Mouse (Mus musculus) lung, embryonic 15.5 days (tissue): ENCODE measurements around the gene A230072I06Rik. TPM values are rescaled to one million over a fixed set of nuclear protein-coding genes. Genes with fewer than 3 reads are reported as not detected.

Experiments
- ATAC-seq: fragments of 200-750 bp; cut with Nextera tagmentation; 2 replicates; pipeline ENCODE4 v1.8.0; 2017; ENCODE audit warnings: moderate number of reproducible peaks, borderline replicate concordance; ENCODE audit not compliant: low FRiP score, low TSS enrichment; ENCODE audit errors: extremely low read depth
- H3K27ac ChIP-seq: fragments of 300-500 bp; sonication (generic); 2 replicates; pipeline ENCODE4 v1.5.1; 2015; ENCODE audit warnings: moderate library complexity, mild to moderate bottlenecking, inconsistent platforms
- H3K27me3 ChIP-seq: fragments of 300-500 bp; sonication (generic); 2 replicates; pipeline ENCODE4 v1.6.1; 2015; ENCODE audit warnings: inconsistent platforms
- H3K36me3 ChIP-seq: fragments of 300-500 bp; sonication (generic); 2 replicates; pipeline ENCODE4 v1.6.1; 2015; ENCODE audit warnings: inconsistent platforms
- H3K4me1 ChIP-seq: fragments of 300-500 bp; sonication (generic); 2 replicates; pipeline ENCODE4 v1.6.1; 2015; ENCODE audit warnings: inconsistent platforms
- H3K4me2 ChIP-seq: fragments of 300-500 bp; sonication (generic); 2 replicates; pipeline ENCODE4 v1.6.1; 2015; ENCODE audit warnings: inconsistent platforms, mild to moderate bottlenecking, moderate library complexity
- H3K4me3 ChIP-seq: fragments of 300-500 bp; sonication (generic); 2 replicates; pipeline ENCODE4 v1.5.1; 2015; ENCODE audit warnings: mild to moderate bottlenecking, inconsistent platforms
- H3K9ac ChIP-seq: fragments of 300-500 bp; sonication (generic); 2 replicates; pipeline ENCODE4 v1.6.1; 2015; ENCODE audit warnings: inconsistent platforms
- H3K9me3 ChIP-seq: fragments of 300-500 bp; sonication (generic); 2 replicates; pipeline ENCODE4 v1.6.1; 2016; ENCODE audit warnings: inconsistent platforms
- WGBS: fragments of 180-500 bp; shearing (Covaris S2); methylation state at CpG from one replicate; pipeline ENCODE4 v1.1.7; 2015; 5-methylcytosine and 5-hydroxymethylcytosine counted together
- polyA plus RNA-seq: library from polyadenylated mRNA; unstranded; fragments of >200 nt; fragmentation: Nextera tagmentation; extraction: Ambion mirVana; gene quantifications from 2 replicates; pipeline ENCODE4 v1.2.1, GENCODE M21; 2015

A230072I06Rik gene
- polyA plus RNA-seq, 1 experiment from 2014 or later, result not detected

DNA sequence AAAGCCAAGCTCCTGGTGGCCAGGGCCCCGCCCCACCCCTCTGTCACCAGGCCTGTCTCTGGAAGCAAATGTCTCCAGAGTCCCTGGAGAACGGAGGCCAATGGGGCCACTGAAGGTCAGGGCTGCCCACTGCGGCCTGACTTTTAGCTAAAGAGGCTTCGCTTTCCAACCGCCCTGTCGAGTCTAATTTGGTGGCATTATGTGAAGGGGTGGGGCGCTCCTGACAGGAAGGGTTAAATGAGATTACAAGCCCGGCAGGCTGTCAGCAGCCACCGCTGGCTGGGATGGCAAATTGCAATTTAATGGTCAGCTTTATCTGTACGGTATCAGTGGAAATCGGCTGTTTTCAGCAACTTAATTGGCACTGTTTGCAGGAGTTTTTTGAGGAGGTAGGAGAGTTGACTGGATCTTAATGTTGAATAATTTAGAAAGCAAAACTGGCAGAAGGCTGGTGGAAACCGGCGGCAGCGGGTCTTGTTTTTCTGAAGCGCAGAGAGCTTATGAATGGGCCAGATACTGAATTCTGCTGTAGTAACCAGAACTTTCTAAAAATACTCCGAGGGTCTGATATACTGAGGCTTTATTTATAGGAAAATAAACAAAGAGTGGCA is 46.5 kb downstream of the A230072I06Rik start:
- Histone ChIP-seq H3K36me3 (no peaks in the 10 kb centered on the region), H3K27me3 (peaks cover 29% of the 10 kb centered on the region), H3K9ac (no peak overlapping the region), H3K4me1 (0 out of 2 replicates have a peak, but pooled peaks cover 4% of the 10 kb centered on the region), H3K27ac (no peak overlapping the region), H3K4me3 (no peak overlapping the region), H3K9me3 (no peaks in the 10 kb centered on the region), H3K4me2 (no peak overlapping the region)
- ATAC-seq, result no peak
- 28% methylated on average over 16 of the region's 16 CpGs for WGBS

DNA sequence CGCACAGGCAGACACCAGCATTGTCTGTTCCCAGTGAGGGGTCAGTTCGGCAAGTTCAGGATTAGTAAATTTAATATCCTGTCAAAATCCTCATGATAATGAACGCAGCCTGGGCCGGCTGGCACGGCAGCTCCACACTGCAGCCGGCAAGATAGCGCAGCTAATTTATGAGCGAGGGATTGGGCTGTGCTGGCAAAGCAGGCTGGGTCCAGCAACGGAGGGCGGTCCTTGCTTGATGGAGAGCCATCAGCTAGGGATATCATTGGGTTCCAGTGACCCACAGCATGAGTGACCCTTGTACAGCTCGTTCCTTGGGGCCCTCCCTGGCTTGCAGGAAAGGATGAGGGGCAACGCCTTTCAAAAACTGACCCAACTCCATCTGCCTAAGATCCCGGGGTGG is 48.6 kb downstream of the A230072I06Rik start:
- Histone ChIP-seq H3K9me3 (no peaks in the 10 kb centered on the region), H3K4me2 (no peak overlapping the region), H3K27me3 (peaks cover 24% of the 10 kb centered on the region), H3K4me1 (0 out of 2 replicates have a peak, but pooled peaks cover 4% of the 10 kb centered on the region), H3K36me3 (no peaks in the 10 kb centered on the region), H3K4me3 (no peak overlapping the region), H3K9ac (no peak overlapping the region), H3K27ac (no peak overlapping the region)
- no peak for ATAC-seq
- WGBS, result 53% methylated on average over 13 of the region's 13 CpGs

DNA sequence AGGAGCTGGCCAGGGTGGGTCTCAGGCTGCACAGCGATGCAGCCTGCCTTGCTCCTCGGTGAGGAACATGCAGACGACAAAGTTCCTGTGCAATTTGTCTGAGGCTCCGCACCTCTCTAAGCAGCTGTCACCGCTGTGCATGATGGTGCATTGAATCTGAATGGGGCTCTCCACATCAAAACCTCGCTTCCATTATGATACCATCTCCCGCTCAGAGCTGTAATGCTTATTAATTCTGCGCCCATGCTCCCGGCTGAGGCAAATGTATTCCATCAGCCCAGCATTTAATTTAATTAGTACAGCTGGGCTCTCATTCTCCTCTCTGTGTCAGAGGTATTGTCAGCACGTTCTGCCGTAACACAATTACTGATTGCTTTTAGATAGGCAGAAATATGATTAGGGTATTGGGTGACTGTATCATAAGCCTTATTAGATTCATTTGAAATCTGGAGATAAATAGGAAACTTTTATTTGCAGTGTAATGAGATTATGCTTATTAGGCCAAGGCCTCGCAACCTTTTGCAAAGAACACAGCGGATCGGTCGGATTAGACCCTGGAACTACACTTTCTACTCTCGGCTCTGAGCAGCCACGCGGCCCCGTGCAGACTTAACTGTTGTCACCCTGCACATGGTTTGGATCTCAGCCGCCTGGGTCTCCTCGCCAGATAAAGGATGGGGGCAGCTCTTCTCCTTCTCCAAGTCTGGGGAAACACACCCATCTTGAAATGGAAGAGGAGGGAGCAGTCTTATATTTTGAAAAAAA is 49.3 kb downstream of the A230072I06Rik start:
- Histone ChIP-seq H3K9ac (no peak overlapping the region), H3K27ac (no peak overlapping the region), H3K9me3 (no peaks in the 10 kb centered on the region), H3K4me3 (no peak overlapping the region), H3K4me1 (0 out of 2 replicates have a peak, but pooled peaks cover 4% of the 10 kb centered on the region), H3K27me3 (peaks cover 23% of the 10 kb centered on the region), H3K4me2 (no peak overlapping the region), H3K36me3 (no peaks in the 10 kb centered on the region)
- 67% methylated on average over 21 of the region's 21 CpGs for WGBS
- ATAC-seq, result no peak

DNA sequence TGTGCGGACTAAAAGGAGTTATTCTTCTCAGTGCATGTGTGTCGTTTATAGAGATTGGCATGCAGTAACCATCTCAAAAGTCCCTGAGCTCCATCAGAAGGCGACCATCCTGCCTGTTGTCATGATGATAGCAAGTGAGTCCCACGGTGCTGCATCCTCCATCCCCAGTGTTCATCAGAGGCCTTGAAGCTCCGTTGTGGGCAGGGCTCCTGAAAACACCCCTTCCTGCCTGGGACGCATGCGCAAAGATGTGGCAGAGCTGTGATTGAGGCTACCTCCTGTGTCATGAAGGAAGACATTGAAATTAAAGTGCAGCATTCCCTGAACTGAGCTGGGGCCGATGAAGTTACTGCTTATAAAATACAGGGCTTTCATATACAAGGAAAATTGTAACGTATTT is 49.9 kb downstream of the A230072I06Rik start:
- Histone ChIP-seq H3K9ac (no peak overlapping the region), H3K4me1 (0 out of 2 replicates have a peak, but pooled peaks cover 4% of the 10 kb centered on the region), H3K27me3 (peaks cover 22% of the 10 kb centered on the region), H3K27ac (no peak overlapping the region), H3K4me3 (no peak overlapping the region), H3K36me3 (no peaks in the 10 kb centered on the region), H3K4me2 (no peak overlapping the region), H3K9me3 (no peaks in the 10 kb centered on the region)
- ATAC-seq, result no peak
- WGBS, result 64% methylated on average over 9 of the region's 9 CpGs

DNA sequence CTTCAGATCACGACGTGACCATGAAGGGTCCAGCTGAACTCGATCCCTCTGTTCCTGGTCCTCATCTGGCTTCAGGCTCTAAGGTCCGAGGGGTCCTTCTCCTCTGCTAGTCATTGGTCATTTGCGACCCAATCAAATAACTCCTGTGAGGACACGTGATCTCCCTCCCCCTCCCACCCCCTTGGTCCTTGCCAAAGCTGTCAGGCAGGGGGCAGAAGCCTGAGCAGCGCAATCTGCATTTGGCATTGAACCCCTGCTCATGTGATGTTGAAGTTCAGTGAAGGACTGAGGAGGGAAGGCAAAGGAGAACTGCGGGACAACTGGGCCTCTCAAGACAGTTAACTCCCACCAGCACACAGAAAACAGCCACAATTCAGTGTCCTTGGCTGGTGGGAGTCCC is 51.4 kb downstream of the A230072I06Rik start:
- H3K4me1 ChIP-seq, result 0 out of 2 replicates have a peak, but pooled peaks cover 4% of the 10 kb centered on the region
- no peak overlapping the region for H3K4me2 ChIP-seq
- no peaks in the 10 kb centered on the region for H3K36me3 ChIP-seq
- H3K27me3 ChIP-seq, result peaks cover 22% of the 10 kb centered on the region
- ATAC-seq, result no peak
- H3K9ac ChIP-seq, result no peak overlapping the region
- WGBS, result 32% methylated on average over 8 of the region's 8 CpGs
- H3K4me3 ChIP-seq, result no peak overlapping the region
- no peaks in the 10 kb centered on the region for H3K9me3 ChIP-seq
- H3K27ac ChIP-seq, result no peak overlapping the region

Other genes with a start within 250 kb of the A230072I06Rik start
- not detected in 2 replicates for gene Sox1, start 116.5 kb downstream of the A230072I06Rik start, polyA plus RNA-seq